Mouse (Mus musculus) ovary, postnatal 14 days (tissue): ENCODE results near the gene Trim45.
A peak's percentile ranks its signal among the peaks of the same experiment; 100 is the strongest.

Experiments used
- DNase-seq: peaks from one replicate; pipeline ENCODE4 v3.0.0; 2022; ENCODE audit warnings: low spot score

Gene Trim45

GRCm38 (mm10) chr3:100921825-100922505 lies at the start of gene Trim45:
TSS of gene Trim45 (plus strand) at chr3:100922202.
- DNase-seq = peak; percentile 97

GRCm38 (mm10) chr3:100877057-100877456 lies 44.9 kb upstream of the Trim45 start:
- DNase-seq = no peak

DNA sequence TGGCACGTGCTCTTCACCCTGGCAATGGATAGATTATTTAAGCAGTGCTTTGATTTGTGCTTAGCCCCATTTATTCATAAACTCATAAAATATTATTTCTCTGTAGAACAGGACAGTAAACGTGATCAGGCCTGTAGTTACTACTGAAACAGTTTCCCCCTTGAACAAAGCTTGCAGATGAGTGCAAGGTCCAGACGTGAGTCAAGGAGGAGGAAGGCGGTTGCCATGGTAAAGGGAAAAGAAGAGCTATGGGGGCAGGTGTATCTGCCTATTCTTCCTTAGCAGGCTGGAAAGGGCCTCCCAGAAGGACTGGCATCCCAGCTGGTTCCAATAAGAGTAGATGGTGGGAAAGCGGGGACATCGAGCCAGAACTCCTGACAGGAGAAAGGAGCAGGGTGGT lies 40.6 kb upstream of the Trim45 start:
- DNase-seq = no peak

- no peak for DNase-seq
Observed at GRCm38 (mm10) chr3:100881843-100882634, 40.0 kb upstream of the Trim45 start.

- DNase-seq = no peak
Observed at GRCm38 (mm10) chr3:100889234-100889633, 32.8 kb upstream of the Trim45 start.

GRCm38 (mm10) chr3:100890406-100890805 lies 31.6 kb upstream of the Trim45 start:
- no peak for DNase-seq

- DNase-seq = no peak
Observed at GRCm38 (mm10) chr3:100892383-100893335, 29.3 kb upstream of the Trim45 start.

DNA sequence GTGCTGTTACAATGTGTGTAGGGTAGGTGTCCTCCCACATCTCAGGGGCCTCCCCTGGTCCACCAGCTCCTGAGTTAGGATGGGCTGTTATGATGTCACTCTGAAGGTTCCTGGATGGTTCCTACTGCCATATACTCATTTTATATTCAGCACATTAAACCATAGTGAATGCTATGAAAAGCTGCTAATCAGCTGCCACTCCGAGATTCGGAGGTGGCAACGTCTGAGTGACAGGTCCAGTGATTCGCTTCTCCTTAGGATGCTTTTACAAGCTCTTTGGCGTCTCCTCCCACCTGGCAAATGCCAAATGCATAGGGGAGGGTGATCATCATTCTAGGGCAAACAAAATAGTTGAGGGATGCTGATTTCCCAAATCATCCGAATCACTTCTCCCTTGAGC lies 26.5 kb upstream of the Trim45 start:
- DNase-seq = no peak

GRCm38 (mm10) chr3:100906128-100906527 lies 15.9 kb upstream of the Trim45 start:
- no peak for DNase-seq

DNA sequence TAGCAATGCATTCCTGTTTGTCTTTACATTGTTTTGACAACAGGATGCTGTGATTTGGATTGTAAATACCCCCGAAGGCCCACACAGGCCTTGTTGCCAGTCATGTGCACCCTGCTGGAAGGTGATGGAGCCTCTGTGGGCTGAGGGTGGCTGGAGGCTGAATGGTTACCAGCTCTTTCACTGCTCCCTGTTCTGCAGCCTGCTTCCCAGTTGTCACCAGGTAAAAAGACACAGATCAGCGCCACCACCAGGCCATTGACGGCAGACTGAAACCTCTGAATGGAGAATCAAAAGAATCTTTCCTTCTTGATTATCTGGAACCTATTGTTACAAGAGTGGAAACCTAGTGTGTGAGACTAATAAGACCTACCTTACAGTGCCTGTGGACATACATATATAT lies 15.1 kb upstream of the Trim45 start:
- no peak for DNase-seq

DNA sequence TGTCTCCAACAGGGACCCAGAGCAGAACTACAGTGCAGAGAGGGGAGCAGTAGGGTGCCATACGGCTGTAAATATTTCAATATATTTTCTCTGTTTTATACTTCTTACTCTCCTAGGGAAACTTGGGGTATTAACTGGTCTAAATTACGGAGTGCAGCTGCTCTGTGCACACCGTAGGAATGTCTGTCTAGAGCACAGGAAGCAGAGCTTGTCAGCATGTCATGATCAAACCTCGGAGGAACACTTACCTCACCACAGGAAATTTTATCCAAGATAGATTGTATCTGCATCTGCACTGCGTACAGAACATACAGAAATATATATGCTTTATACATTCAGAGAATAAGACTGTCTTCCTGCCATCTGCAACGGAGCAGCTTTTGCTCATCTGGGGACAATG lies 13.4 kb upstream of the Trim45 start:
- DNase-seq = no peak

DNA sequence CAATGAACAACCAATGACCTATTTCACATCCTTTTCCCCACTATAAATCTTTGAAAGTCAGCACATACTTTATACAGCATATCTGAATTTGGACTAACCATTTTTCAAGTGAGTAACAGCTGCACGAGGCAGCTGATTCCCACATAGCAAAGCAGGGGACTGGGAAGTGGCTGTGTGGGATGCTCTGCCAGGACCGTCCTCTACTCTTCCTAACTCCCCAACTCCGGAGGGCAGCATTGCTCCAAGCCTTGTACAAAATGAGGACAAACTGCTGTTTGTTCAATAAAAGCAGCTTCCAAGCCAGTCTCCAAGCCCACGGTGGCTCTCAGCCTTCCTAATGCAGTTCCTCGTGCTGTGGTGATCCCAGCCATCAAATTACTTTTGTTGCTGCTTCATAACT lies 11.4 kb upstream of the Trim45 start:
- no peak for DNase-seq

- DNase-seq = no peak
Observed at GRCm38 (mm10) chr3:100911026-100911425, 11.0 kb upstream of the Trim45 start.

GRCm38 (mm10) chr3:100911498-100912213 lies 10.3 kb upstream of the Trim45 start:
- DNase-seq = no peak

DNA sequence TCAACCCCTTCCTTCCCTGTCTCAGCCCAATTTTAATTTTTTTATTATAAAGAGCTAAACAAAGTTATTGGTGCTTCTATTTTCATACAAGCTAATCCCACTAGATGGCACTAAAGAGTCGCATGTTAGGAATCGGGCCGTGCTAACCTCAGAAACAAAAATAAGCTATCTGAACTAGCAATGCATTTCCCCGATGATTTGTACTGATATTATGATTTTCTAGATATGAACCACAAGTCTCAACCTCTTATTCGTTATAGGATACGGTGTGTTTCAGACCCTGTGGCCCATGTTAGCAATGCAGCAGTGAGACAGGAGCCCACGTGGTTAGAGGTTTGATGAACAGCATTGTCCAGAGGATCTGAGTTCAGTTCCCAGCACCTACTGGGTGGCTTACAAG lies 5.2 kb upstream of the Trim45 start:
- DNase-seq = peak; percentile 31

DNA sequence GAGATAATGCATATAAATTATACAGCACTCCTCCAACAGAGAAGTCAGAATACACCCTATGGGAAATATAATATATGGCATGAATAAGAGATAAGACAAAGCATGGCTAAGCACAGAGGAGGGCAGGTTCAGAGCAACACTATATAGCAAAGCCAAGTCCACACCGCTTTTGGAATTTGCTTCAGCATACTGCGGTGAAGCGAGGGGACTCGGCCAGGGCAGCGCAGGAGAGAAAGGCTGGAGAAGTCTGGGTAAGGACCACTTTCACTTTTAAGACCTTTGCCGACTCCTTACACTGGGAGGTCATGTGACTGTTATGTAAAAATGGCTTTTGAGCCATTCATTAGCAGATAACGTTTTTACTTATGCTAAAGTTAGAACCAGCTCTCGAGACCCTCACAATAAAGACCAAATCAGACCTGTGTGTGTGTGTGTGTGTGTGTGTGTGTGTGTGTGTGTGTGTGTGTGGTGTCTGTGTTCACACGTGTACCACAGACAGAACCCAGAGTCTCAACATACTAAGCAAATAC lies 1.3 kb upstream of the Trim45 start:
- DNase-seq = no peak

- DNase-seq = no peak
Observed at GRCm38 (mm10) chr3:100922506-100923375, 739 bp downstream of the Trim45 start.

DNA sequence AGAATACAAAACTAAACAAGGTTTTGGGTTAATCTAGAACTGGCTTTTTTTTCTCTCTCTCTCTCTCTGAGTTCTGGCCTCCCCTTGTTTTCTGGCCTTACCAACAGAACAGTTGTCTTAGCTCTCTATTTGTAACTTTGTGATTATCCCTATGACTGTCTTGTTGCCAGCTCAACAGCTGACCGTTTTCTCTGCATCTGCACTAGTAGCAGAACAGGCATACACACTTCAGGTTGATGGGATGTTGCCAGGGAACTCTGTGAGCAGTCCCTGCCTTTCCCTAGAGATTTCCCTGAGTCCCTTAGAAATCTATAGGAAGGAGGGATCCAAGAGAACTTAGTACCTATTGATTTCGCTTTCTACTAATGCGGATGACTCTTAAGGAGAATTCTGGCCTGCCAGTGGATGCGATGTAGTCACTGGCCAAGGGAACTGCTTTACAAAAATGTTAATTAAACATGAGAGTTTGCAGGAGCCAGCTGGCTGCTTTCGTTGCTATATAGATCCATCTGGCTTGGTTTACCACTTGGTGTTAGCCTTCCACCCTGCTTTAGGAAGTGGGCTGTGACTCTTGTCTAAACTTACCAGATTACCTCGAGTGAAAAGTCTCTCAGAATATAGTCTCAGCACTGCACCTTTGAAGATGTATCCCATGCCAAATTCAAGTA lies 2.2 kb downstream of the Trim45 start:
- no peak for DNase-seq

- no peak for DNase-seq
Observed at GRCm38 (mm10) chr3:100925176-100925575, 3.2 kb downstream of the Trim45 start.
